Mouse (Mus musculus): ENCODE measurements around the gene Wfikkn2.

DNA sequence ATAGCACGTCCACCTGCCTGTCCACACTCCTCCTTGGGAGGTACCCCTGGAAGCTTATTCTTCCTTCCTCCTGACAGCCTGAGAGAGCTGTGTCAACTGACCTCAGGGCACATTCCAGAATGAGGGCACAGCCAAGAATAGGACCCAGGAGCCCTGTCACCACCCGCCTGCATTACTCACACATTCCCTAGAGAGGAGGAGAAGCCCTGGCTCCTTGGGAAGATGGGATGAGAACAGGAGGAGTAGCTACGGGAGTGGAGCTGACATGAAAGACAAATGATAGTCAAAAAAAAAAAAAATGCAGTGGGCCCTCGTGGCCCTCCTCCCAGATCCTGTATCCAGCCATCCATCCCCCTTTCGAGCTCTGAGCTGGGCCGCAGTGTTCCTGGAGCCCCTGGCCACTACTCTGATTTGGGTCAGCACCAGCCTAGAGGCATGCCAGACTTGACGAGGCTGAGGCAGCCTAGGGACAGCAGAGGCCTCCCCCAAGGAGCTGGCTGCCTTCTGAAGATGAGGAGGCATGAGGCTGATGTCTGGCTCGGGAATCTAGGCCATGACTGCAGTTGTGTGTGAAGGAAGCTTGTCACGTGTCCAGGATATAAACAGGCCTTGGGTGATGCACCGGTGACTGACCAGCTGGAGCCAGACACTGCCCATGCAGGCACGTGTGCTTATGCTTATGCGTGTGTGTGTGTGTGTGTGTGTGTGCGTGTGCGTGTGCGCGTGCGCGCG, 13.8 kb downstream of the Wfikkn2 start:
- TF ChIP-seq CTCF (IDR thresholded peaks at IDR 0.05; ENCODE audit: low read depth) (no peak), EP300 (optimal IDR thresholded peaks at IDR 0.05) (no peak)
